Mouse (Mus musculus): ENCODE results near the gene Stxbp2. TPM values are rescaled to one million over a fixed set of nuclear protein-coding genes. Genes with fewer than 3 reads are reported as not detected.

The Stxbp2 gene
- polyA plus RNA-seq, 1 experiment from 2014 or later, result 79.1 TPM

Other genes with a start within 250 kb of the Stxbp2 start
- 7.2 and 8.0 TPM in 2 replicates for gene Arhgef18, start 237.9 kb upstream of the Stxbp2 start, polyA plus RNA-seq (2016; fragmentation: Nextera tagmentation; extraction: Ambion mirVana)
- 6.4 and 6.7 TPM in 2 replicates for gene Pex11g, start 163.3 kb upstream of the Stxbp2 start, polyA plus RNA-seq (2016; fragmentation: Nextera tagmentation; extraction: Ambion mirVana)
- gene Tex45, start 160.1 kb upstream of the Stxbp2 start, polyA plus RNA-seq (2016; fragmentation: Nextera tagmentation; extraction: Ambion mirVana), result not detected in 2 replicates
- gene Zfp358, start 137.8 kb upstream of the Stxbp2 start, polyA plus RNA-seq (2016; fragmentation: Nextera tagmentation; extraction: Ambion mirVana), result 35.0 and 41.7 TPM in 2 replicates
- 55.2 and 60.1 TPM in 2 replicates for gene Mcoln1, start 130.5 kb upstream of the Stxbp2 start, polyA plus RNA-seq (2016; fragmentation: Nextera tagmentation; extraction: Ambion mirVana)
- 18.3 and 19.7 TPM in 2 replicates for gene Pnpla6, start 115.6 kb upstream of the Stxbp2 start, polyA plus RNA-seq (2016; fragmentation: Nextera tagmentation; extraction: Ambion mirVana)
- gene C330021F23Rik, start 63.0 kb upstream of the Stxbp2 start, polyA plus RNA-seq (2016; fragmentation: Nextera tagmentation; extraction: Ambion mirVana), result 3.8 and 5.0 TPM in 2 replicates
- 2.3 and 3.9 TPM in 2 replicates for gene Camsap3, start 43.7 kb upstream of the Stxbp2 start, polyA plus RNA-seq (2016; fragmentation: Nextera tagmentation; extraction: Ambion mirVana)
- 46.5 and 52.8 TPM in 2 replicates for gene Xab2, start 9.6 kb upstream of the Stxbp2 start, polyA plus RNA-seq (2016; fragmentation: Nextera tagmentation; extraction: Ambion mirVana)
- 89.6 and 94.8 TPM in 2 replicates for gene Pet100, start 9.4 kb upstream of the Stxbp2 start, polyA plus RNA-seq (2016; fragmentation: Nextera tagmentation; extraction: Ambion mirVana)
- gene Pcp2, start 5.4 kb upstream of the Stxbp2 start, polyA plus RNA-seq (2016; fragmentation: Nextera tagmentation; extraction: Ambion mirVana), result 0.31 TPM in 1 of 2 replicates, not detected in the other
- gene Retn, start 24.8 kb downstream of the Stxbp2 start, polyA plus RNA-seq (2016; fragmentation: Nextera tagmentation; extraction: Ambion mirVana), result 0.15 TPM in 1 of 2 replicates, not detected in the other
- 0.11 TPM in 1 of 2 replicates, not detected in the other for gene Mcemp1, start 34.8 kb downstream of the Stxbp2 start, polyA plus RNA-seq (2016; fragmentation: Nextera tagmentation; extraction: Ambion mirVana)
- gene Fcor, start 41.4 kb downstream of the Stxbp2 start, polyA plus RNA-seq (2016; fragmentation: Nextera tagmentation; extraction: Ambion mirVana), result 10.4 and 15.1 TPM in 2 replicates
- gene Trappc5, start 45.3 kb downstream of the Stxbp2 start, polyA plus RNA-seq (2016; fragmentation: Nextera tagmentation; extraction: Ambion mirVana), result 39.3 and 39.5 TPM in 2 replicates
- 0.12 and 0.24 TPM in 2 replicates for gene Fcer2a, start 63.2 kb downstream of the Stxbp2 start, polyA plus RNA-seq (2016; fragmentation: Nextera tagmentation; extraction: Ambion mirVana)
- gene Clec4g, start 89.7 kb downstream of the Stxbp2 start, polyA plus RNA-seq (2016; fragmentation: Nextera tagmentation; extraction: Ambion mirVana), result 4.3 and 7.4 TPM in 2 replicates
- not detected in 2 replicates for gene Cd209a, start 118.0 kb downstream of the Stxbp2 start, polyA plus RNA-seq (2016; fragmentation: Nextera tagmentation; extraction: Ambion mirVana)
- not detected in 2 replicates for gene Cd209e, start 223.4 kb downstream of the Stxbp2 start, polyA plus RNA-seq (2016; fragmentation: Nextera tagmentation; extraction: Ambion mirVana)
- not detected in 2 replicates for gene Cd209d, start 247.6 kb downstream of the Stxbp2 start, polyA plus RNA-seq (2016; fragmentation: Nextera tagmentation; extraction: Ambion mirVana)

Measured in heart, embryonic 10.5 days (tissue).